Mouse (Mus musculus) 416B (cell line): ENCODE data around the gene Dab1.

Experiments used
- DNase-seq: peaks from one replicate; pipeline ENCODE4 v3.0.0; 2011; ENCODE audit warnings: low read depth

The Dab1 gene

DNA sequence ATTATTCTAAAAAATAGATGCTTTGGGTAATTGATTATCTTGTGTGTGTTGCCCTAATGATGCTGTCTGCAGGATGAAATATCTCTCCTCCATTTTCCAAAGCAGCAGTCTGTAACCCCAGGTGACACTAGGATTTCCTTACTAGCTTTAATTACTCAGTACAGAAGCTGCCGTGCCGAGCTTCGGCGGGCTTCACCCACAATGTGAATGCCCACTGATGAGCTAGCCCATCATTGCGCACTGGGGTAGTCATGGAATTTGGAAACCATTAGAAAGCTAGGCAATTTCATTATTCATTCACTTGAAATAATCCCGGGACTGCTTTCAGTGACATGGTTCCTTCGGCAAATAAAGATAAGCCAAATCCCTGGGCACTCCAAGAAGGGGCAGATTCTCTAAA, 894.5 kb downstream of the Dab1 start:
- DNase-seq: no peak

DNA sequence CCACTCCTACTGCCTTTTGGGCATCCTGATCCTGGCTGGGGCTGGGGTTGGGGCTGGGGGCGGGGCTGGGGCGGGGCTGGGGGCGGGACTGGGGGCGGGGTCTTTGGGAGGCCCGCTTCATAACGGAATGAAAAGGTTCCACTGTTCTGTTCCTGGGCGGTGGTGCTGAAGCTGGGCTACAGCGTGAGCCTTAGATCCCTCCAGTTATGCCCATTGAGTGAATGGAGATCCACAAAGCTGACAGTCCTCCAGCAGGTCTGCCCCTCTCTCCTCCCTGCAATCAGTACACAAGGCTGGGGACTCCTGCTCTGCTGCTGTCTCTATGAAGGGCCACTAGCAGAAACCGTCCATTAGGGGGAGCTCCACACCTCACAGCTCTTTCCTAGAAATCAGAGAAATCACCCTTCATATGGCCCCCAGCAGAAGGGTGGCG, 895.4 kb downstream of the Dab1 start:
- DNase-seq: peak; percentile 7

DNA sequence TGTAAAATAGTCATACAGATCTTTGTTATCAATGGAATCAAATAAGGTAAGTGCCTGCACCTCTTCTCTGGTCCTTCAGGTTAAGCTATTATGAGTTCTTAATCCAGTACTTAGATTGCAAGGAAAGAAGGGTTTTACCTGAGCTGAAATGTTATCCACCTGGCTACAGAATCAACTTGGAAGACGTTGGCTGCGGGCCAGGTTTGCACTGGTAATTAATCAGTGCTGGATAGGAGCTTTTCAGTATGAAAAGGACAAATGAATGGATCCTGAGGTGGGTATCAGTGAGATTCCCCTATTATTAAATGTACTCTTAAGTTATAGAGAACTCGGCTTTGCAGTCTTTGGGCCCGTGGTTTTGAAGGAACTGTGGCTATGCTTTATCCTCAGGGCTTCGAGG, 896.5 kb downstream of the Dab1 start:
- DNase-seq: no peak

DNA sequence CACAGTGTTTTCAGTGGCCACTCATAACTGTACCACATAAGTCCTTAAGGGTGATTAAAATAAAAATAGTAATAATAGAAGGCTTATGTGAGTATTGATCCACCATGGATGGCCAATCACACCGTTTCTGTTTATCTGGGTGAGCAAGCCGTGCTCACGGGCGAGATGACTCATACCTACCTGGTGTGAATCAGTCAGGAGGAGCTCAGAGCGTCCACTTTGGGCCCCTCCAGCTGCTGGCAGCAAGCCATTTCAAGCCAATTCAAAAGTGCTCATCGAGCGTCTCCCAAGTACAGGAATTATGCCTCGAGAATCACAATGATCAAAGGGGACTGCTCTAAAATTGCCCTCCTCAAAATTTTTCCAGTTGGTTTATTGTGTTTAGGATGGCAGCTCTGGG, 903.2 kb downstream of the Dab1 start:
- DNase-seq: no peak

DNA sequence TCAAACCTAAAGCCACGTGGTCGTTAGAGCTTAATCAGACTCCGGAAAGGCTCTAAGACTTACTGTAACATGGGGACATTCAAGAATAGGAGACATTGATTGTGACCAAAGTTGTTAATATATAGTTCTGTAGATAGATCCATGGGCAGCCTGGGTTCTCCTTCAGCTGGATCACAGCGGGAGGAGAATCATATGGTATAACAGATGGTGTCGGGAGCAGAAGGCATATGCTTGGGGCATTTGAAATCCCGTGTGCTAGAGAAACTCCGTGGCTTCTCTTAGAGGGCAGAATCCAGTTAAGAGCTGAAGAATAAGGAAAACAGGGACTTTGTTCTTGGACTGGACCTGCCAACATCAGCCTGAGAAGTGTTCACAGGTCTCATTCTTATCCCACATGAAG, 904.6 kb downstream of the Dab1 start:
- no peak for DNase-seq

DNA sequence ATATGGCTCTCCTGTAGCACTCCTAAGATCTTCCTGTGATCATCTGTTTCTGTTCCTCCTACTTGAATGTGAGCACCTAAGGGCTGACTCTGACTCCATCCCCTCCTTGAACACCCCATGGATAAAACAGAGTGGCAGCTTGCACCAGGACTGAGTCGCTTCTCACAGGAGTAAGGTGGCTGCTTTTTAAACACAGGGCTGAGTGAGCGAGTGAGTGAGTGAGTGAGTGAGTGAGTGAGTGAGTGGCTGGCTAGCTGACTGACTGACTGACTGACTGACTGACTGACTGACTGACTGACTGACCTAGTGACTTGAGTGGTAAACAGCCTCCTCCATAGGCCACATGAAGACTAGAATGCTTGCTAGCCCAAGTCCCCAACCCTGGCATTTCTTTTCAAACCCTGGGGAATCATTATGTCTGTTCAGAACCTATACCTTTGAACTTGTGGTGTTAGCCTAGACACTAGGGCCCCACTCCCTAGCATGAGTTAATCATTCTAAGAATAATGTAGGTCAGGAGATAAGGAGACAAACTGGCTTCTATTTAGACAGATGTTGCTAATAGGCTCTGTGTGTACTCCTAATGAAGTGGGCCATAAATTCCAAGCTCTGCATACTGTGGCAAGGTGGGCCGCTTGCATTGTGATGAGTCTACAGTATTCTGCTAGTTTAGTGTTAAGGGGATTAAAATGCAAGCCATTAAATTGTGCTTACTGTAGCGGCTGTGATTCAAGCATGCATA, 910.9 kb downstream of the Dab1 start:
- DNase-seq: no peak

DNA sequence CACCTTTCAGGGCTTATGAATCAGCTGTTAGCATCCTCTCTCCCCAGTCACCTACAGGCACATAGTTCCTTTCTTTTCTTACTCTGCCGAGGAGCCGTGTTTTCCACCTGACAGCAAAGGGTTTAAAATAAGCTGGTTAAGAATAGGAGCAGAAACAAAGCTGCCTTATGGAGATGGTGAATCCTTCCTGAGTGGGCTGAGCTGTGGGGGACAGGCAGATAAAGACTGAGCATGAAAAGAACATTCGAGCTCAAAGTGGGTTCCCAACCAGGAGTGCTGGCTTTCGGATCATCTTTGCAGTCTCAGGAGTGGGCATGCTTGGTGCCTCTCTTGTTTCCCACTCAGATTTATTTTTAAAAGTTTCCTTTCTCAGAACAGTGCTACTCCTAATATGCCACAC, 913.7 kb downstream of the Dab1 start:
- no peak for DNase-seq

DNA sequence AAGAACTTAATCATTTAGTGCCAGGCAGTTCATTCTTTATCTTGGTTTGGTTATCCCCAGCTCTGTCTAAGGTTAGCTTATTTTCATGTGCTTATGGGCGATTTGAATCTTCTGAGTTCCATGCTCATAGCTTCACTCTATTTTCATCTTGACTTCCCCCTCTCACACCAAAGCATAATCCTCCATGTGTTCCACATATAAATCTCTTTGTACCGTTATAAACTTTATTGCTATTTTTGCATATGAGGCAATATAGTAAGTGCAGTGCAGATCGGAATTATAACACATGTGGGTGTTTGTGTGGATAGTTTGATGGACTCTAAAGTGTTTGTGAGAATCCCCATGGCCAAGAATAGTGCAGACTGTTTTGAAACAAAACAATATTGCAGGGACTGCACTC, 919.3 kb downstream of the Dab1 start:
- no peak for DNase-seq

DNA sequence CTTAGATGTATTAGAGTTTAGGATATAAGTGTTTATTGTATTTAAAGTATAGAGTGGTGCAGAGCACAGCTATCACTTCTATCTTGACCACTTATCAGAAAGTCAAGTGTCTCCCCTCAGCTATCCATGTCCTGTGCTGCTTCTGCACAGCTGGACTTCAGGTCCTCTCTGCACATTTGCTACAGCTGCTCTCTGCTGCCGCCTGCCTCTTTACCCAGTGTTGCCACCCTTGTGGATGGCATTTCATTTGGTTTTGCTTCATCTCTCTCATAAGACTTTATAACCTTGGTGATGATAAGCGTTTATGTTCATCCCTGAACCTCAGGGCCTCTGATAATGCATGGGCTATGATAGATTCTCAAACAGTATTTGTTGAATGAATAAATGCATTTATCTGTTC, 919.9 kb downstream of the Dab1 start:
- no peak for DNase-seq

DNA sequence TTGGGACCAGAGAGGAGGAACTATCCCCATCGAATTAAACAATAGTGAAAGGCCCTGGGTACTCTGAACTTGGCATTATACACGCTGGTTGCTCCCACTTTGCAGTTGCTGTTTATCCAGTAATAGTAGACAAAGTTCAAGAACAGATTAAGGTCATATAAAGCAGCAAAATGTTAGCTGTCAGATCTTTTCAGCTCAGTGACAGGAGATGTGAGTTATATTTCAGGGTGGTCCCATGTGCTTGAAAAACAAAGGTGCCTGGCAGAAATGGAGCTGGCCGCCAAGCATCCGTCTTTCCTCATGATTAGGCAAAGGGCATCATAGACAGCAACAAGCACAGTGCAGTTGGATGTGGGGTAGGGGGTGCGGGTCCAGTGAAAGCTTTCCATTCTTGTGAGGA, 927.9 kb downstream of the Dab1 start:
- no peak for DNase-seq

DNA sequence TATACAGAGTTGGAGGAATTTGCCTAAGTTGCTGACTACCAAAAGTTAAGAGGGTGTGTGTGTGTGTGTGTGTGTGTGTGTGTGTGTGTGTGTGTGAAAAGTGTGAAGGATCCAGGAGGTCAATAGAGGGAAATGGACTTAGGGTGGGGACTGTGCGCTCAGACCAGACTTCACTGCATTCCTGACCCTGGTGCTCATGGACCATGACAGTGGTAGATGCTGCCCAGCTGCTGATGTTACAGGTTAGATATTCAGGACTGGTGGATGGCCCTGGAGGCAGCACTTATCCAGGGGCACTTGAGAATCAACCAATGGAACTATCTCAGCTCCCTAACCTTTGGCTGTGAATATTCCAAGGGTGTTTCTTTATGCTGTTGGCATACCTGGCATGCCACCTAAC, 929.1 kb downstream of the Dab1 start:
- DNase-seq: no peak

DNA sequence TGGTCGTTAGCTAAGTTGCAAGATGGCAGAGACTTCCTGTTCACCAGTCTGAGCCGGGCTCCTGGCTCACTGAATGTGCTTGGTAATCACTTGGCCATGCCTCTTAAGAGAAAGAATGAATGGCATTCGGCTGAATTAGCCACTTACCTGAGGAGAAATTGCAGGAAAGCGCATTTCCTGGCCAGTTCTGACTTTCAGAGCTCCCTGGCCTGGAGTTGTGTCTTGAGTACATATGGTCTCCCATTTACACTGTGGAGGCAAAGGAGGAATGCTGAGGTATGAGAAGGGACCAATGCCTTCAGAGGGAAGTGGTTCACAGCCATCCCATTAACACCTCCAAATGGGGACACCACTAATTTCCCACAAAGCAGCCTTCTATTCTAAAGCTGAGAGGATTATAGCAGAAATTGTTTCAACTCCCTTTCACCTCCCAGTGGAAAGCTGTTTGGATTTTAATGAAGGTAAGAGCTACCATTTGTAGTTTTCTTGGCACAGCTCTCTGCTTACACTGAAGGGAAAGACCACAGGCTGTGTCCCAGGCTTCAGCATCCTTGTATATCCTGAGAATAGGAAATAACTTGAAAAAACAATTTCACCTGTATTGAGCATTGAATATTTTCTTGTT, 931.5 kb downstream of the Dab1 start:
- DNase-seq: no peak

DNA sequence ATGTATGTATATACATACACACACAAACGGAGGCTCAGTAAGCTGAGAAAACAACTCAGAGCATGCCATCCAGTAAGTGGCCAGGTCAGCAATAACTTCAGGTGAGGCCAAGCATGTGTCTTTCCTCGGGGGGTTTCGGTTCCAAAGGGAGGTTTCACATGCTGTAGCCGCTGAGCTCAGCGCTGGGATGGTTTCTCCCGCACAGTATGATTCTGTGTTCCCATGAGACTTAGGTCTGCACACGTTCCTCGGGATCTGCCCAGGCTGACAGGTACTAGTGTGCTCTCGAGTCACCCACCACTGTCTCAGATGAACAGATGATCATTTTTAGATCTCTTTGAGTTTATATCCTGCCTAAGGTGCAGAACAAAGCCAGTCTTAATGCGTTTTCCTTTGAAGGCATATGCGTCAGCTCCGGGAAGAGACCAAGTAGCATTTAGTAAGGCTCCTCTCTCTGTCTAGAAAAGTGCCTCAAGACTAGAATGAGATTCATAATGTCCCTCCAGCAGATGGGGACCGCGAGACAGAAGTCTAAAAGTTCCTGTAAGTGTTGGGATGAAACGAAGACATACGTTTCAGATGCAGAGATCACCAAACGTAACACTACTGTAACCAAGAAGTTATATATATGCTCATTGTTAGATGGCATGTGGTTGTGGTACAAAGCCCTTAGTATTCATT, 932.4 kb downstream of the Dab1 start:
- DNase-seq: no peak

DNA sequence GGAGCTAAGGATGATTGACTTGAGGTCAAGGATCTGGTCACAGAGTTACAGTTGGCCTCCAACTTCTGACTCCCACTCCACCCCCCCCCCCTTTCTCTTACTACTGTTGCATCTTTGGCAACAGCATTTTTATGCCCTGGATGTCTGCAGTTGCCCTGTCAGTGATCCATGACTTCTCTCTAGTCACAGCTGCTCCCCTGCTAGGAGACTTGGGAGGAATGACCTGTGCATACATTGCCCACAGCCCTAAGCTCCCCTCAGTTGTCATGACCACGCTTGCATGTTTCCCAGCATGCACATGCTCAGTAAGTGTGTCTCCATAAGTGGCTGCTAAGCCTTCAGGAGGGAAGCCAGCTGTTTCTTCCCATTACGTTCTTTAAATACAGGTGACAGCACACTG, 936.2 kb downstream of the Dab1 start:
- no peak for DNase-seq

DNA sequence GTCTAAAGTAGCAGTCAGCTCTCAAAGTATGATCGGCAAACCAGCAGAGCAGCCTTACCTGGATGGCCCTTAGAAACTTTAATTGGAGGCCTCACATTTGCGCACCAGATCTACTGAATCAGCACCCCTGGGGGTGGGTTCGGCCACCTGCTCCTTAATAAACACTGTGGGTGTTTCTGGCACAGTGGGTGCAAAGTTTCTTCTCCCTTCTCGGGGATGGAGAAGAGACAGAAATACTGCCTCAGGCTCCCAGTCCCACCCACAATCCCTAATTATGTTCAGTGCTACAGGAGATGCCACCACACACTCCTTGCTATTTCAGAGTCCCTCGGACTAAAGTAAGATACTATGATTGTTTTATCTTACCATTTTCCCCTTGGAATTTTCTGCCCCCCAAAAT, 944.4 kb downstream of the Dab1 start:
- DNase-seq: no peak

DNA sequence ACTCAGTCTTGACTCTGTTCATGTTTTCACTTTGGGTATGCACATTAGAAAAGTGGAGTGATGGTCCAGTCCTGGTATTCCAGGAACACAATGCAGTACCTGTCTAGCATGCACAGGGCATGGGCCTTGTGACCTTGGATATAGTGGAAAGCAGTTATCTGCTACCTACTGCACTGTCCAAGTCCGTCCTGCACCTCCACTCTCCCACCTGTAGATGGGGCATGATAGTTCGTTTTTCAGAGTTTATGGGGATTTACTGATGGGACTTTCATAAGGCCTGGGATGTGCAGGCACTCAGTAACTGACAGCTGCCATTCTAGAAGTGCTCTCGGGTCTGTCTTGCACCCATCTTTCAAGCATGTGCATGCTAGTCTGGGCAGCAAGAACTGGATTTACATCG, 951.4 kb downstream of the Dab1 start:
- DNase-seq: no peak

DNA sequence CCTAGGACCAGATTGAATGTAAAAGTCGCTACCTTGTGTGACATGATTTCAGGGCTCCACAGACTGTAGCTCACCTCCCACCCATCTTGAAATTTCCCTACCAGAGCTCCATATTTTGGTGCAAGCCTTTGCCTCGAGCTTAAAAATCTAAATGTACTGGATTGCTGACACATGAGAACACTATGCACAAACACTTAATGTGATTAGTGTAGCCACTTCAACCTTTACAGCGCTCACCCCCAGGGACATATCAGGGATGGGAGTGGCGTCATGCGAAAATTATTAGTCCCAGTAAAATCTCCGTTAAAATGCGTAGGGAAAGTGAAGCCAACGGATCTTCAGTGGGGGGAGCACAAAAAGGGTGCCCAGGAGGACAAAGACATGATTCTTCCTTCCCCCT, 953.3 kb downstream of the Dab1 start:
- DNase-seq: no peak

DNA sequence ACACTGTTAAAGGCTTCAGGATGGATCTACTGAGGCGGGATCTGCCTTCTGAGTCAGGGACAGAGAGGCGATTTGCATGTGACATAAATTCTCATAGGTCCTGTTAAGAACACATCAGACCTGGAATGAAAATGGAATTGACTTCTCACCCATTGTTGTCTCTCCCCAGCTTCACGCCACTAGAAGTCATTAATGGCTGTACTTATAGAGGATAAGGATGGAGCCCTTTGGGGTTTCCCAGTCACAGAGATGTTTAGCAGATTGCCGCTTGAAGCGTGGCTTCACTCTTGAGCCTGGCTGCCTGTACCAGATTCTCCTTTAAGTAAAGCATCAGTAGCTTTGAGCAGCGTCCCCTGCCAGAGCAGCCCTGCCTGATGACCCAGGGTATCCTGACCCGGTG, 954.3 kb downstream of the Dab1 start:
- DNase-seq: no peak

DNA sequence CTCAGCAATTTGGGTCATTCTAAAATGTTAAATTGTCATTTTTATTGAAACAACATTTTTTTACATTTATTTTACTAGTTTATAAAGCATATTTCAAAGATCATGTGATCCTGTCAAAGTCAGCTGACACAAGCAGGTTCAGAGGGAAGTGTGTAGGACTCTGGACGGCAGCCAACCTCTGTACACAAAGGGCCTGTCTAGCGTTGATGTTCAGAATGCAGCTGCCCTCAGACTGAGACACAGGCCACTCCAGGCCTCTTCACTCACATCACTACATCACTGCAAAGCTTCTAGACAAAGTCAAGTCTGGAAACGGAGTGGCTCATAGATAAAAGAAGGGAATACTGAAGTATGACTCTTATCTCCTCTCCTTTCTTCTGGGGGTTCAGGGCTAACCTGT, 959.2 kb downstream of the Dab1 start:
- DNase-seq: no peak

DNA sequence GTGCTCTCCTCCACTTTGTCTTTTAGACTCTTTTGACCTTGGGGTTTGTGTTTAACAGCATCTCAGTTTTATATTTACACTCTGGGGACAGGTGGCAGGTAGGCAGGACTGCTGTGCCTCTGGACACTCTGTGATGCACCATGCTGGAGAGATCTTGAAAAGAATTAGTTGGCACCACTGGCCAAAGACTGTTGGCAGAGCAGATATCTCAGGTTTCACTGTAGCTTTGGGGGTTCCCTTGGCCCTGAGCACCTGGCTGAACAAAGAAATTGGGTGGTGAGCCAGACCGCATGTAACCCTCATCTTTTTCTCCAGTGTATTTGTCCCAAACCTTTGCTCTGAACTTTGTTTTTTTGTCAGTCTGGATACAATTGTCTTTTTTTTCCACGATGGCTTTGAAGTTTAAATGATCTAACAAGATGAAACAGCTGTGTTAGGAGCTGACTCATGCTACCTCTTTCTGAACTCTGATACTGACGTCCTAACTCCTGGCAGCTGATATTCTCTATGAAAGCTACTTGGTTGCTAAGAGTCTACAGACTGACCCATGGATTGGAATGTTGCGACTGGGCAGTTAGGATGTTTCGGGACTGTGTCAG, 960.9 kb downstream of the Dab1 start:
- no peak for DNase-seq

DNA sequence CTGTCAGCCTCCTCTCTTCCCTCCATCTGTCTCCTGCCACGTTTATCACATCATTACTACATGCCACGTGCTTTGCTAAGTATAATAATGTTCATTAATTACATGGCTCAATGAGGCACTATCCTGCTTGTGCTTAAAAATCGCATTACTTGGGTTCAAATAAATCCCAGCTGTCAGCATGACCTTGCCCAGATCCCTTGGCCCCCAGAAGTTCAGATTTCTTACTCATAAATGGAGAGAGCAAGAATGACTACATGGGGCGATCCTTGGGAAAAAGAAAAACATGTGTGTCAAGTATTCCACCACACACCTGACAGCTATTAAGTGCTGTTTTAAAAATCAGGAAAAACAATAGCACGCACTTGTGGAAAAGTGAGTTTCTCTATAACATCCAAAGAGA, 963.6 kb downstream of the Dab1 start:
- no peak for DNase-seq

DNA sequence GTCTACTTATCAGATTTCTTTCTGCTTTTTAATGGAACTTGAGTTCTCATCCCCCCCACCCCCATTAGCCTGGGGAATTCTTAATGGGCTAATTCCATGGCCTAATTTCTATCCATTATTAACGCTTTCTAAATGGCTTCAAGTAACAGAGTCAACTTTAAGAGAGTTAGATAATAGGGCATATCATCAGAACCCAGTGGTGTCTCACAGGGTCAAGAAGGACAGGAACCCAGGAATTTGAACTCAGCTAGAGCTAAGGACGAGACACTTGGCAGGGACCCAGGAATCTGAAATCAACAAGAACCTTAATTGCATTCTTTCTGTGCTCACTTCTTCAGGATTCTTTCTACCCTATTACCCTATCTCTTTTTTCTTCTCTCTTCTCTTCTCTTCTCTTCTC, 968.7 kb downstream of the Dab1 start:
- DNase-seq: no peak

DNA sequence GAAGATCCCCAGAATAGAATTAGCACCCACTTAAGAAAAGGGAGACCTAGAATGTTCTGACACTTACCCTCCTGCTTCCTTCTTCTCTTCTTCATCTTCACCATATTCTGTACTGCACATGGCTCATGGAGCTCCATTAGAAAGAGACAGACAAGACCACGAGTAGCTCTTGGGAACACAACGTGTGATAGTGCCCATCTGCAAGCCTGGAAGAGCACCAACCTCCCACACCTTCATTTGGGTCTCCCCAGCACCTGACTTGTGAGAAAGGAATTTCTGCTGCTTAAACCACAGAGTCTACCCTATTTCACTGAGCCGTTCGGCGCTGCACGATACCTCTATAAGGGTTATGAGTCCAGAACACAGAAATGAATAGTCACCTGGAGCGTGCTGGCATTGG, 977.8 kb downstream of the Dab1 start:
- no peak for DNase-seq
